Mouse (Mus musculus): Measurements from ENCODE around the gene Olfr1034.
"Not testable (repeated sequence)": the region's sequence is repeated elsewhere in the genome, so short reads cannot be mapped to it uniquely, and the experiment has no call there.

Gene Olfr1034

DNA sequence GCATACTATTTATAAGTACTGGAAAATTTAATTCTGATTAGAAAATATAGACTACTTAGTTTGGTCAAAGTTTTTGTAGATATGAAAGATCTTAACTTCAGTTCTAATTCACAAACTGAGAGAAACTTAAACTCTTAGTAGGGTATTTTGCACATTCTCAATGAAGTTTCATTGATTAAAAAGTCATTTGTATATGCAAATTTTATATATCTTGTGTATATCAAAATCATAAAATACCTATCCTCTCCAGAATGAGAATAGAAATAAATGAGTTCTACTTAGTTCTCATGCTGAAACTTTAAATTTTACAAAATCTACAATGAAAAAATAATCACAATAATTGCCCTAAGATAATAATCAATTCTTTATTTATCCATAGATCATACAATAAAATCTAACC lies at the start of gene Olfr1034:
Gene Olfr1034 (plus strand): TSS at position 301 of the 400 bp plus-strand sequence.
- DNase-seq (ENCODE audit: low read depth) = no peak

DNA sequence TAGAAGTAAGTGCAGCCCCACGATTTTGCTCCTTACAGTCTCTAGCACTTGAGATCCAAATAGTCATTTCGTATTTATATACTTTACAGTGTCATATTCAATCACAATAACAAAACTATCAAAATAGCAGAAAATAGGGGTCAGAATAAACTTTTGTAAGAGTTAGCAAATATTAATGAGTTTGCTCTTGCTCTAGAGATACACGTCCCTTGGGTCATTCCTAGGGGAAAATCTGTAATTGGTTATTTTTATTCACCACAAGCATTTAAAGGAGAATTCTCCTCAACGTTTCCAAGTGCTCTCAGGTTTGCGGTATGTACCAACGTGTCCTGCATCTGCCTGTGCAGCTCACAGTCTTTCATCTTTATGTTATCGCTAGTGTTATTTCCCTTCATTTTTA lies 40.4 kb upstream of the Olfr1034 start, which contains the start of gene Olfr1032:
Gene Olfr1032 (plus strand): TSS at position 301 of the 400 bp plus-strand sequence.
- DNase-seq (ENCODE audit: low read depth) = no peak

DNA sequence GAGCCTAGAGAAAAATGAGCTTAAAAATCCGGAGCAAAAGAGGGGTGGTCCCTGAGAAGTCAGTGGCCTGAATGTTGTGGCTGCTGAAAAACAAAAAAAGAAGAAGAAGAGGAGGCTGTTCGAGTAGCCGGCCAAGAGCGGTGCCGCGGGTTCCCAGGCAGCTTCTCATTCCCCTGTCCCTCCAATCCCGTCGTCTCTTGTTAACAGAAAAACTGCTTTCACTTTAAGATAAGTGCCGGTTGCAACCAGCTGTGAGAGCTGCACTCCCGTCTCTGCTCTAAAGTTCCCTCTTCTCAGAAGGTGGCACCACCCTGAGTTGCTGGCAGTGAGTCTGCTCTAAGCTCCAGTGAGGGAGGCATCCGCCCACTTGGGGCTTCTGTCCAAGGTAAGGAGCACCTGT lies 25.3 kb upstream of the Olfr1034 start, which contains the start of gene Olfr1033:
Gene Olfr1033 (plus strand): TSS at position 228 of the 400 bp plus-strand sequence.
- not testable (repeated sequence) for DNase-seq (ENCODE audit: low read depth)

DNA sequence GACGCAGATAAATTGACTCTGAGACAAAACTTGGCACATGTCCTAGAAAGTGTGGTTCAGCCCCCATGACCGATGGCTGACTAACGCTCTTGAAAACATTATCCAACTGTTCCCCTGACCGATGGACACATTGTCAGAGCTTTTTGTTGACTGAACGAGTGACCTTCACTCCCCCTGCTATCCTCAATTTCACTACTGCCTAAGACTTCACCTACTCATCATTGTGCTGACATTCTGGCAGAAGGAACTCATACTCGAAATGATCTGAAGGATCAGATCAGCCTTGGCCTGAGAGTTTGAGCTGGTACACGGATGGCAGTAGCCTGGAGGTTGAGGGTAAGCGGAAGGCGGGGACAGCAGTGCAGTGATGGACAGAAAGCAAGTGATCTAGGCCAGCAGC lies 24.1 kb upstream of the Olfr1034 start:
- DNase-seq (ENCODE audit: low read depth) = not testable (repeated sequence)

DNA sequence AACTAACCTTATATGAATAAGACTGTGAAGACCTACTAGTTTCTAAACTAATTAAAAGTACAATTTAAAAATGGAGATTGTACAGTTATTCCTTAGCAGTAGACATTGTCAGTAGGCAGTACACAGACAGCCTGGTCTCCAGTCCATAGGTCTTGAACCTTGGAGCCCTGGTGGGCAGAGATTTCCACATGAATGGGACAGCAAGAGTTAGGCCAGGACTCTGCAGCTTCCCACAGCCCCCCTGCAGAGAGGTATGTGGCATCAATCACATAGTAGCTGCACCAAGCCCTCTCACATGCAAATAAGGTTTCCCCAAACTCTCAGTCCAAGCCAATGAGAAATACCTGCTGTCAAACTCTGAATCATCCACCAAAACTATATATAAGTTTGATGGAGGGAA lies 5.1 kb downstream of the Olfr1034 start:
- DNase-seq (ENCODE audit: low read depth) = not testable (repeated sequence)

DNA sequence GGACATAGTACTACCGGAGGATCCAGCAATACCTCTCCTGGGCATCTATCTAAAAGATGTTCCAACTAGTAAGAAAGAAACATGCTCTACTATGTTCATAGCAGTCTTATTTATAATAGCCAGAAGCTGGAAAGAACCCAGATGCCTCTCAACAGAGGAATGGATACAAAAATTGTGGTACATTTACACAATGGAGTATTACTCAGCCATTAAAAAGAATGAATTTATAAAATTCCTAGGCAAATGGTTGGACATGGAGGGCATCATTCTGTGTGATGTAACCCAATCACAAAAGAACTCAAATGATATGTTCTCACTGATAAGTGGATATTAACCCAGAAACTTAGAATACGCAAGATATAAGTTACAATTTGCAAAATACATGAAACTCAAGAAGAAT lies 18.1 kb downstream of the Olfr1034 start:
- not testable (repeated sequence) for DNase-seq (ENCODE audit: low read depth)

DNA sequence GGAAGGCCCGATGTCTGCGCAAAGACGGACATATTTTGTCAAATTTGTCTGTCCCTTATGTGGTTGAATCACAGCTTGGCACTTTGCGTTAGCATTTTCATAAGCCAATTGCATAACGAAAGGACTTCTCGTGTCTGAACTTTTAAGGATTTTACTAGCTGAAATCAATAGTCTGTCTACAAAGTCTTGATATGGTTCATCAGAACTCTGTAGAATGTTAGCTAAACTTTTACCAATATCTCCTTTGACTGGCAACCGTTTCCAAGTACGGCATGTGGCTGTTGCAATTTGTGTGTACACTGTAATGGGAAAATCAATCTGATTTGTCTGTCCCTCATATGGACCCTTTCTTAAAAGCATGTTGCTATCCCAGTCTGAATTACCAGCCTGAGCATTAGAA lies 24.5 kb downstream of the Olfr1034 start:
- DNase-seq (ENCODE audit: low read depth) = no peak

DNA sequence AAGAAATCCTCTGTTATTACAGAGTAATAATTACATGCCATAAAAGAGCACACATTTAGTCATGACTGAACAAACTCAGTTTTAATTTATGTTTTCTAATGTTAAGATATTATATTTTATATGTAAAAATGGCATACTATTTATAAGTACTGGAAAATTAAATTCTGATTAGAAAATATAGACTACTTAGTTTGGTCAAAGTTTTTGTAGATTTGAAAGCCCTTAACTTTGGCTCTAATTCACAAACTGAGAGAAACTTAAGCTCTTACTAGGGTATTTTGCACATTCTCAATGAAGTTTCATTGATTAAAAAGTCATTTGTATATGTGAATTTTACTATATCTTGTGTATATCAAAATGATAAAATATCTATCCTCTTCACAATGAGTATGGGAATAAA lies 28.0 kb downstream of the Olfr1034 start, which contains the start of gene Olfr1036:
Gene Olfr1036 (plus strand): TSS at position 301 of the 400 bp plus-strand sequence.
- not testable (repeated sequence) for DNase-seq (ENCODE audit: low read depth)

DNA sequence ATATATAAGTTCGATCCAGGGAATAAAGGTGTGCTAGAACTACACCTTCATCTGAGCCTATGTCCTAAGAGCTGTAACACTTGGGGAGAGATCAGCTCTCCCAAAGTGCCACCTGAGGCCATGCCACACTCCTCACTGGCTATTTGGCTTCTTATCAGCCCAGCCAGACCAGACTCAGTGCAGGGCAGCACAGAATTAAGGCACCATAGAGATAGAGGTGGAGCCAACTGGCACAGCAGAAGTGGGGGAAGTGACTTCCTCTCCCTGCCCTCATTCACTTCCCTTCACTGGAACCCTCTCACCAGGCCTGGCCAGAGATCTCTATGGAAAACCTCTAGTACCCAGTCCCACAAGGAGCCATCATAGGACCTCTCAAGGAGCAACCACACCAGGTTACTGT lies 34.8 kb downstream of the Olfr1034 start:
- DNase-seq (ENCODE audit: low read depth) = not testable (repeated sequence)

DNA sequence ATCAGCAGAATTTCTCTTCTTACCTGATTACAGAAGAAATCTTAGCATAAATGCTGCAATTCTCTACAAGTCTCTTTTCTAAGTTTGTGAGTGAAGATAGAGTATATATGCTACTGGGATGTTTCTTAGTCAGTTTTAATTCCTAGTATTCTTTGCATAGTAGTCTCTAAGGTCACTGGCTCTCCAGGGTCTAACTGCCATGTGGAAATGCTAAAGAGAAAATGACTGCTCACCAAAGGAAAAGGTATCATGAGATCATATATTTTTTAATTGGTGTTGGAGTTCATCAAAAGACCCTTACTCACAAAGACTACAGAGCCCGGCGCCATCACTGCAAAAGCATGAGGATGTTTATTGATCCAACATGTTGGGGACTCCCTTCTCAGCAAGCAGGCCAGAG lies 41.6 kb downstream of the Olfr1034 start, which contains the start of gene Olfr1037:
Gene Olfr1037 (minus strand): TSS at position 101 of the 400 bp plus-strand sequence.
- no peak for DNase-seq (ENCODE audit: low read depth)

Measured in c-Kit-positive CD71-positive TER-119-negative erythroid progenitor cells, embryonic 14.5 days (primary cell).